Mouse (Mus musculus) megakaryocyte-erythroid progenitor cell, adult 5-6 weeks (primary cell): Measurements from ENCODE around the gene Olfr975. TPM values are rescaled to one million over a fixed set of nuclear protein-coding genes. Genes with fewer than 3 reads are reported as not detected.
"Not testable (repeated sequence)": the region's sequence is repeated elsewhere in the genome, so short reads cannot be mapped to it uniquely, and the experiment has no call there.

ENCODE experiments used
- ATAC-seq: replicated peaks from 2 replicates; pipeline ENCODE4 v1.8.0; 2016; ENCODE audit warnings: mild to moderate bottlenecking, inconsistent platforms; ENCODE audit not compliant: severe bottlenecking, poor library complexity, low FRiP score, low TSS enrichment
- total RNA-seq, 2 experiments: library from RNA; stranded (forward) in 1 of 2; stranded (reverse) in 1 of 2; fragments of 200-1000, 215-1000 nt in 1 of 2; fragments of >200 nt in 1 of 2; fragmentation: Nextera tagmentation in 1 of 2; gene quantifications; 2 replicates each; pipeline ENCODE4 v1.2.3; 2014 to 2017

Olfr975 gene
- total RNA-seq (2014; fragmentation: Nextera tagmentation) (not detected in 2 replicates), total RNA-seq (2017) (not detected in 2 replicates)

DNA sequence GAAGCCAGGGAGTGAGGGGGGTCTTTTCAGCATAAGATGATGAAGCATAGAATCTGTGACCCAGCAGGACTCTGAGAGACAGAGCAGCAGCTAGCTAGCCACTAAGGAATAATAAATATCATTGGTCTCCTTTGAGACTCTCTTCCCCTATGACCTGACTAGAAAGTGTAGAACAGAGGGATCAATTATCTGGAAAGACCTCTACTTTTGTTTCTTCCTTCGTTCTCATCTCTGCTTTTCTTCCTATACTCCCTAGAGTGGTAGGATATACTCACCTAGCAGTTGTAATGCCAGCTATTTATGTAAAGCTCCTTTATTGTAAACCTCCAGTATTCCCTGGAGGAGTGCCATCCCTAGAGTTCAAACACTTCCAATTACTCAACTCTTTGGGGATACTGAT lies at the start of gene Olfr975:
Olfr975 (minus strand) TSS at position 101 of the 400 bp plus-strand sequence.
- no peak for ATAC-seq

- ATAC-seq = no peak
Measured at GRCm38 (mm10) chr9:39991813-39992212, 40.0 kb upstream of the Olfr975 start, which contains the start of gene Olfr978. Olfr978 (plus strand) TSS chr9:39992113.

GRCm38 (mm10) chr9:39976581-39977145 lies 24.8 kb upstream of the Olfr975 start:
- ATAC-seq = not testable (repeated sequence)

- not testable (repeated sequence) for ATAC-seq
Measured at GRCm38 (mm10) chr9:39961033-39961432, 9.2 kb upstream of the Olfr975 start, which contains the start of gene Olfr976. Olfr976 (minus strand) TSS chr9:39961133.

GRCm38 (mm10) chr9:39937201-39937600 lies 14.6 kb downstream of the Olfr975 start, which contains the start of gene Olfr974:
Olfr974 (plus strand) TSS chr9:39937501.
- no peak for ATAC-seq

- not testable (repeated sequence) for ATAC-seq
Measured at GRCm38 (mm10) chr9:39928837-39929236, 23.0 kb downstream of the Olfr975 start.

DNA sequence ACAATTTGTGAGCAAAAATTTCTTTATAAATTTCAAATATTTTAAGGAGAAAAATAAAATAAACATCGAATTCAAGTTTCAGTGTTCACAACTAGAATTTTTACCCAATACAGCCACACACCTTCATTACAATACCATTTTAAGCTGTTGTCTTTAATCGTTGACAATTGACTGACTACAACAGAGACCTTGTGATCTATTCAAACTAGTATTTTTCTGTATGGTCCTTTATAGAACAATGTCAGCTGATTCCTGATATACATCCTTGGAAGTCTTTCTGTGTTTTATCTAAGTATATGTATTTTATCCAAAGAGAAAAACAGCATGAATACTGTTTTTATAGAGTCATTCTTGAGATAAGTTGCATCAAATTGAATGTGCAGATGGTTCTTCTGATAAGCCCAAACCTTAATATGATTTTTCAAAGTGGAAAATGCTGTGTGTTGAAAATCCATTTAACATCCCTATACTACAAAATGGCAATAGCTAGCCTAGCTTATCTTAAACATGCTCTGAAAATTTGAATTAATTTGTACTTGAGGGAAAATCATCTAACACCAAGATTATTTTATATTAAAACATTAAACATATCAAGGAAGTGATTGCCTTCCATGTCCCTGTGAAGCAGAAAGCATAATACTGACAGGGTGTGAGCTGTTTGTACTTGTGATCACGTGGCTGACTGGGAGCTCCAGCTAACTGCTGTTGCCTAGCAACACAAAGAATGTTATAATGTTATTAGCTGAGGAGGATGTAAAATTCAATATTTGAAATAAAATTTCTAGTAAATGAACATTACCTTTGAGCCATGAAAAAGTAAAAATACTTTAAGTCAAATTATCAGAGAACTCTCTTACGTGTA lies 23.6 kb downstream of the Olfr975 start:
- not testable (repeated sequence) for ATAC-seq

DNA sequence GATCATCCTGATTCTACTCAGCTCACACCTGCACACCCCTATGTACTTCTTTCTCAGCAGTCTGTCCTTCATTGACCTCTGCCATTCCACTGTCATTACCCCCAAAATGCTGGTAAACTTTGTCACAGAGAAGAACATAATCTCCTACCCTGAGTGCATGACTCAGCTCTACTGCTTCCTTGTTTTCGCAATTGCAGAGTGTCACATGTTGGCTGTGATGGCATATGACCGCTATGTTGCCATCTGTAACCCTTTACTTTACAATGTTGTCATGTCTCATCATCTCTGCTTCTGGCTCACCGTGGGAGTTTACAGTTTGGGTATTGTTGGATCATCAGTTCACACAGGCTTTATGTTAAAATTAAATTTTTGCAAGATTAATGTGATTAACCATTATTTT lies 41.9 kb downstream of the Olfr975 start:
- ATAC-seq = no peak

GRCm38 (mm10) chr9:39907036-39907435 lies 44.8 kb downstream of the Olfr975 start, which contains the start of gene Olfr229:
Olfr229 (plus strand) TSS chr9:39907336.
- ATAC-seq = no peak

DNA sequence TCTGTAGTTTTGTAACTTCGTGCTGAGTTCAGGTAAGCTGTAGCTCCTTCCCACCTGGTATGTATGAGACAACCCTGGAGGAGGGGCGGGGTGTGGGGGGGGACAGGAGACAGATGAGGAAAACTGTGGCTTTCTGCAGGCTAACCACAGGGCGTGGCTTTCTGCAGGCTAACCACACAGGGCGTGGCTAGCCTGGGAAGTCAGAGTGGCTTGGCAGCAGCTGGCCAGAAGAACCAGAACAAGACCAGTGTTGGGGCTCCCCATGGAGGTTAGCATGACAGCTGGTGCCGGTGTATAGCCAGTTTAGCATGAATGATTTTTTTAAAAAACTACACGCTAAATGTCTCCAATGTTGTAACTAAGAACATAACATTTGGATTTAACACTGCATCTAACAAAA lies 46.7 kb downstream of the Olfr975 start:
- ATAC-seq = peak; percentile 75

Other genes starting within 250 kb of the Olfr975 start
- not detected in 2 replicates for gene Olfr149, start 244.9 kb downstream of the Olfr975 start, total RNA-seq (2014; fragmentation: Nextera tagmentation)
- gene Olfr149, start 244.9 kb downstream of the Olfr975 start, total RNA-seq (2017) = not detected in 2 replicates
- gene Olfr965, start 240.7 kb downstream of the Olfr975 start, total RNA-seq (2014; fragmentation: Nextera tagmentation) = not detected in 2 replicates
- gene Olfr965, start 240.7 kb downstream of the Olfr975 start, total RNA-seq (2017) = not detected in 2 replicates
- not detected in 2 replicates for gene Olfr150, start 221.1 kb downstream of the Olfr975 start, total RNA-seq (2014; fragmentation: Nextera tagmentation)
- not detected in 2 replicates for gene Olfr150, start 221.1 kb downstream of the Olfr975 start, total RNA-seq (2017)
- not detected in 2 replicates for gene Olfr967, start 205.8 kb downstream of the Olfr975 start, total RNA-seq (2014; fragmentation: Nextera tagmentation)
- gene Olfr967, start 205.8 kb downstream of the Olfr975 start, total RNA-seq (2017) = not detected in 2 replicates
- gene Olfr968, start 168.8 kb downstream of the Olfr975 start, total RNA-seq (2014; fragmentation: Nextera tagmentation) = not detected in 2 replicates
- not detected in 2 replicates for gene Olfr968, start 168.8 kb downstream of the Olfr975 start, total RNA-seq (2017)
- gene Olfr969, start 161.1 kb downstream of the Olfr975 start, total RNA-seq (2014; fragmentation: Nextera tagmentation) = not detected in 2 replicates
- gene Olfr969, start 161.1 kb downstream of the Olfr975 start, total RNA-seq (2017) = not detected in 2 replicates
- gene Olfr970, start 143.2 kb downstream of the Olfr975 start, total RNA-seq (2014; fragmentation: Nextera tagmentation) = not detected in 2 replicates
- gene Olfr970, start 143.2 kb downstream of the Olfr975 start, total RNA-seq (2017) = not detected in 2 replicates
- gene Olfr971, start 115.2 kb downstream of the Olfr975 start, total RNA-seq (2014; fragmentation: Nextera tagmentation) = not detected in 2 replicates
- gene Olfr971, start 115.2 kb downstream of the Olfr975 start, total RNA-seq (2017) = not detected in 2 replicates
- not detected in 2 replicates for gene Olfr972, start 85.6 kb downstream of the Olfr975 start, total RNA-seq (2014; fragmentation: Nextera tagmentation)
- not detected in 2 replicates for gene Olfr972, start 85.6 kb downstream of the Olfr975 start, total RNA-seq (2017)
- not detected in 2 replicates for gene Olfr229, start 44.7 kb downstream of the Olfr975 start, total RNA-seq (2014; fragmentation: Nextera tagmentation)
- gene Olfr229, start 44.7 kb downstream of the Olfr975 start, total RNA-seq (2017) = not detected in 2 replicates
- gene Olfr974, start 14.5 kb downstream of the Olfr975 start, total RNA-seq (2014; fragmentation: Nextera tagmentation) = not detected in 2 replicates
- gene Olfr974, start 14.5 kb downstream of the Olfr975 start, total RNA-seq (2017) = not detected in 2 replicates
- not detected in 2 replicates for gene Olfr976, start 9.1 kb upstream of the Olfr975 start, total RNA-seq (2014; fragmentation: Nextera tagmentation)
- gene Olfr976, start 9.1 kb upstream of the Olfr975 start, total RNA-seq (2017) = not detected in 2 replicates
- not detected in 2 replicates for gene Olfr978, start 40.1 kb upstream of the Olfr975 start, total RNA-seq (2014; fragmentation: Nextera tagmentation)
- gene Olfr978, start 40.1 kb upstream of the Olfr975 start, total RNA-seq (2017) = not detected in 2 replicates
- gene Olfr979, start 51.4 kb upstream of the Olfr975 start, total RNA-seq (2014; fragmentation: Nextera tagmentation) = not detected in 2 replicates
- gene Olfr979, start 51.4 kb upstream of the Olfr975 start, total RNA-seq (2017) = not detected in 2 replicates
- gene Olfr980, start 57.5 kb upstream of the Olfr975 start, total RNA-seq (2014; fragmentation: Nextera tagmentation) = not detected in 2 replicates
- not detected in 2 replicates for gene Olfr980, start 57.5 kb upstream of the Olfr975 start, total RNA-seq (2017)
- gene Olfr981, start 69.4 kb upstream of the Olfr975 start, total RNA-seq (2014; fragmentation: Nextera tagmentation) = not detected in 2 replicates
- gene Olfr981, start 69.4 kb upstream of the Olfr975 start, total RNA-seq (2017) = not detected in 2 replicates
- gene Olfr982, start 121.8 kb upstream of the Olfr975 start, total RNA-seq (2014; fragmentation: Nextera tagmentation) = not detected in 2 replicates
- gene Olfr982, start 121.8 kb upstream of the Olfr975 start, total RNA-seq (2017) = not detected in 2 replicates
- not detected in 2 replicates for gene Olfr983, start 141.5 kb upstream of the Olfr975 start, total RNA-seq (2014; fragmentation: Nextera tagmentation)
- not detected in 2 replicates for gene Olfr983, start 141.5 kb upstream of the Olfr975 start, total RNA-seq (2017)
- gene Olfr984, start 162.2 kb upstream of the Olfr975 start, total RNA-seq (2014; fragmentation: Nextera tagmentation) = not detected in 2 replicates
- not detected in 2 replicates for gene Olfr984, start 162.2 kb upstream of the Olfr975 start, total RNA-seq (2017)
- gene Olfr985, start 178.1 kb upstream of the Olfr975 start, total RNA-seq (2014; fragmentation: Nextera tagmentation) = not detected in 2 replicates
- not detected in 2 replicates for gene Olfr985, start 178.1 kb upstream of the Olfr975 start, total RNA-seq (2017)
- gene Tmem225, start 196.1 kb upstream of the Olfr975 start, total RNA-seq (2014; fragmentation: Nextera tagmentation) = not detected in 2 replicates
- not detected in 2 replicates for gene Tmem225, start 196.1 kb upstream of the Olfr975 start, total RNA-seq (2017)
- gene Olfr986, start 228.9 kb upstream of the Olfr975 start, total RNA-seq (2014; fragmentation: Nextera tagmentation) = not detected in 2 replicates
- gene Olfr986, start 228.9 kb upstream of the Olfr975 start, total RNA-seq (2017) = not detected in 2 replicates
- gene Zfp202, start 240.3 kb upstream of the Olfr975 start, total RNA-seq (2014; fragmentation: Nextera tagmentation) = 5.2 and 6.4 TPM in 2 replicates
- 2.2 and 5.1 TPM in 2 replicates for gene Zfp202, start 240.3 kb upstream of the Olfr975 start, total RNA-seq (2017)